In genomic region chr13:14717755-14718154, GRCm38 (mm10) we compare ENCODE assay signal across 16 mouse cellular contexts.
"Had no signal": no experiment of that assay in that cellular context is flagged by ENCODE, and none has a peak within 500 bp of the region (broad histone marks: within the 10 kb centered on the region; RNA-seq: fewer than 3 reads in every experiment).

No protein-coding gene starts in this region.

- H3K27me3 ChIP-seq: liver, embryonic 13.5 days; megakaryocyte, embryonic 14.5 days; midbrain, embryonic 13.5 days; neural tube, embryonic 13.5 days; stomach, embryonic 15.5 days had no signal

- ATAC-seq: lung, postnatal 0 days; midbrain, embryonic 13.5 days; midbrain, embryonic 16.5 days had no signal

- DNase-seq: kidney, adult 2 months; kidney, postnatal 25 days; layer of hippocampus, adult 9-11 months; liver, embryonic 13.5 days; lung, embryonic 14.5 days; thymus, postnatal 25 days had no signal

- H3K27ac ChIP-seq: kidney, postnatal 0 days; layer of hippocampus, adult 2 months; liver, embryonic 13.5 days; midbrain, embryonic 10.5 days; midbrain, embryonic 13.5 days; neural tube, embryonic 13.5 days; stomach, embryonic 15.5 days had no signal

- H3K36me3 ChIP-seq: liver, embryonic 13.5 days; midbrain, embryonic 10.5 days; midbrain, embryonic 13.5 days; neural tube, embryonic 13.5 days; stomach, embryonic 15.5 days had no signal

- H3K4me3 ChIP-seq: layer of hippocampus, adult 2 months; liver, embryonic 13.5 days; megakaryocyte, embryonic 14.5 days; midbrain, embryonic 10.5 days; midbrain, embryonic 13.5 days; myocyte; neural tube, embryonic 13.5 days; stomach, embryonic 15.5 days had no signal

- H3K4me2 ChIP-seq: liver, embryonic 13.5 days; lung, embryonic 14.5 days; midbrain, embryonic 13.5 days; neural tube, embryonic 13.5 days; stomach, embryonic 15.5 days had no signal

- H3K4me1 ChIP-seq: liver, embryonic 13.5 days; megakaryocyte, embryonic 14.5 days; midbrain, embryonic 10.5 days; midbrain, embryonic 13.5 days; neural tube, embryonic 13.5 days; stomach, embryonic 15.5 days had no signal

- H3K9ac ChIP-seq: liver, embryonic 13.5 days; lung, embryonic 14.5 days; midbrain, embryonic 13.5 days; neural tube, embryonic 13.5 days; stomach, embryonic 15.5 days had no signal

- H3K9me3 ChIP-seq: liver, embryonic 13.5 days; megakaryocyte, embryonic 14.5 days; midbrain, embryonic 10.5 days; midbrain, embryonic 13.5 days; neural tube, embryonic 13.5 days; stomach, embryonic 15.5 days had no signal
